Mouse (Mus musculus): Measurements from ENCODE around the gene Tmem129. TPM values are rescaled to one million over a fixed set of nuclear protein-coding genes. Genes with fewer than 3 reads are reported as not detected.

Gene Tmem129
- total RNA-seq, 2 experiments from 2014 or later = 26.8 to 28.0 TPM

DNA sequence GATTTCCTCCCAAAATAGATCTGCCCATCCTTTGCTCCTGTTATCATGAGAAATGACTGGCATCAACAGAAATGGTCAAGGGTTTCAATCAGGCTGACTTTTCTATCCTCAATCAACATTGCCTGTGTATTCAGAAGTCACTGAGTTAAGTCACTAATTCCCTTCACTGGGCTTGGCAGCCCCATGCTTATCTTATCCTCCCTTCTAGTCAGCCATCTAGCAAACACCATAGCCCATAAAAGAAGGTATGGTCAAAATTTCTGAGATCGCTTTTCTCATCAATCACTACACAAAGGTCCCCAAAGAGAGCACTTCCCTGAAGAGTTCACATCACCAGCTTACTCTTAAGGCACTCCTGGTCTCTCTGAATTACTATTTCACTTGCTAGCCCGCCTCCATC lies 7.2 kb downstream of the Tmem129 start:
- no peak for DNase-seq (ENCODE audit: low spot score in 2 of 2)

DNA sequence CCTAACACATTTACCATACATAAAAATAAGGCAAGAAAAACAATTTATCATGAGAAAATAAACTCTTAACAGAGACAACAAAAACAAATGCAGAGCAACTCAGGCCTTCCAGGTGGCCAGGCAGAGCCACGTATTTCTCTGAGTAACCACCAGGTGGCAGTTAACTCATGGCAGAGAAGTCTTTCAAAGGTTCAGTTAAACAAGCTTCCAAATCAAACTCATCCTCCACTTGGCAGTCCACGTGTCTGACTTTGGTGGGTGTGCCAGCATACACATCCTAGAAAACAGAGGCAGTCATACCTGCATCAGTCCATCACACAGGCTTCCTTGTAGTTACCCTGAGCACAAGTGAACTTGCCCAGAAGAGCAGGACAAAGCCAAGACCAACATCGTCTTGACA lies 17.6 kb downstream of the Tmem129 start:
- peak; percentile 54 to 55 for DNase-seq (ENCODE audit: low spot score in 2 of 2)

DNA sequence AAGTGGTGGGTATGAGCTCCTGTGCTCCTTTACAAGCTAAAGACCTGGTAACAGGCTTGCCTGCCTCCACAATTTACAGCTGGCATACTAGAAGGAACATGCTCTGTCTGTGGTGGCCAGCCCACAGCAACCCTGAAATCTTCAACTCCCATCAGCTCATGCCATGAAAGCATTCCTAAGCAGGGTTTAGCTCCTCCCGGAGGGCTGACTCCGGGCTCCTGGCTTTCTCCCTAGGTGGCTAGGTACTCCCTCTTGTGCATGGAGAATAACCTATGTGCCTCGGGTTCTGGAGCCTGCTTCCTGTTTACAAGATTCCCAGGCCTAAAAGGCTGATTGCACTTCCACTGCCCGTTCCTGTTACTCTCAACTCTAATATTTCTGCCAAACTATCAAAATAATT lies 19.4 kb downstream of the Tmem129 start:
- DNase-seq (ENCODE audit: low spot score in 2 of 2) = no peak

DNA sequence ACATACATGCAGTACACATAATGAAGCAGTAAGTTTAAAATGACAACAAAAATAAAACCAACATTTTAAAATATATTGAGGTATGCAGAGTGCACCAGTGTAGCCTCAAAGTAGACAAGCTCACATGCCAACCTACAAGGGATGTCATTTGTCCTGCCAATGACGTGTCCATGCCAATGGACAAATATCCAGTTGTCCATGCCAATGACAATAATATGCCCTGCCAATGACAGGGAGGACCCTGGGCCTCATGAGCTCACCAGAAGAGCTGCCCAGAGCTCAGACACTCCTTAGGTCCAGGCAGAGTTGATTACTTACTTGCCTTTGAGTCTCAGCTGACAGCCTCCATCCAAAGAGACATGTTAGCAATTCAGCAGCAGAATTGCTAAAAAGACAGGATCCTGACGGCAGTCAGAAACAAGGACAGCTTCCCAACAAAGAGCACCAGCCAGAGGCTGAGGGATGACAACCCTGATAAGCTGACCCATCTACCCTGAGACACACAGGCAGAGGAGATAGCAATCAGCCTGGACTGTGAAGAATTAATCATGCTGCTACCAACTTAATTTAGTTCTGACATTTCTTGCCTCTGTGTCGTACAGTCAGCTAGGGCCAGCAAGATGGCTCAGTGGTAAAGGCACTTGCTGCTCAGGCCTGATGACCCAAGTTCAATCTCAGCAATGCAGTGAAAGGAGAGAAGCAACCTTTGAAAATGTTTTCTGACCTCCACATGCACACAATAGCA lies 20.4 kb downstream of the Tmem129 start:
- DNase-seq (ENCODE audit: low spot score in 2 of 2) = no peak

DNA sequence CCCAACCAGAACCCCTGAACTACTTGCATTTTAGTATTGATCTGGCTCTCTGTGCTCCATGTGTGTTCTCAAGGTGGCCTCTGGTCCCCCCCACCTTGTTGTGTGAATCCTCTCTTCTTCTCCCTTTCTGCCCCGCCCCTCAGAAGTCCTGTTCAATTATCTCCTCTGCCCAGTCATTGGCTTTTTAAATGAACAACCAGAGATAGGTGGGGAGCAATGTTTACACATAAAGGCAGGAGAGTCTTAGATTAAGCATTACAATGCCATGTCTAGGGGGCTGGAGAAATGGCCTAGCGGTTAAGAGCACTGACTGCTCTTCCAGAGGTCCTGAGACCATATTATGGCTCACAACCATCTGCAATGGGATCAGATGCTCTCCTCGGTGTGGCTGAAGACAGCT lies 22.9 kb downstream of the Tmem129 start:
- no peak for DNase-seq (ENCODE audit: low spot score in 2 of 2)

DNA sequence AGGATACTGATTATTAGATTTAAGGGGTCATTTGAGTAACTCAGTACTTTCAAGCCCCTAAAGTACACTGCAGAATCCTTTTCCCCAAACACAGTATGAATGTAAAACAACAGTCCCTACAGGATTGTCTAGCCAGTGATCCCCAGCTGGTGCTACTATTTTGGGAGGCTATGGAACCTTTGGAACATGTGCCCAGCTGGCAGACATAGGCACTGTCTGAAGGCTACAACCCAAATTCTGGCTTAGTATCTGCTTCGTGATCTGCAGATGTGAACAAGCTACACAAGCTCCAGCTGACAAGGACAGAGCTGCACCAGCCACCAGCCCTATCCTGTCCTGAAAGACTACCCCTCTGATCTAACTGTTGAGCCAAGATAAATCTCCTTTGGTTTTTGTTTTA lies 25.7 kb downstream of the Tmem129 start:
- no peak for DNase-seq (ENCODE audit: low spot score in 2 of 2)

DNA sequence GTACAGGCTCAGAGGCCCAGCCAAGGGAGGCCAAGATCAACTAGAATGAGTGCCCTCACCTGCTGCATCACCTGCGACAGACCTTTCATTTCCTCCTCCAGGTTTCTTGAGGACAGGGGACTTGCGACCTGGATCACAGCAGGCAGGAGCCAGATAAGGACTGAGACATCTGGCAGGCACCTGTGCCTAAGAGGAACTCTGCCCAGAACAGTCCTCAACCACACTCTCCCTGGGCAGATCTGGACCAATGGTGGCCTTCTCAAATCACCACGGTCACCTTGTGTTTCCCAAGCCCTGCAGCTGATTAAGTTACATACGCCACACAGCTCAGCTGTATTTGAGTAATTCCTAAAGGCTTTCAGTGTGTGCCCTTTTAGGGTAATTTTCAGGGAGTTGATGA lies 27.6 kb downstream of the Tmem129 start:
- DNase-seq (ENCODE audit: low spot score in 2 of 2) = no peak

DNA sequence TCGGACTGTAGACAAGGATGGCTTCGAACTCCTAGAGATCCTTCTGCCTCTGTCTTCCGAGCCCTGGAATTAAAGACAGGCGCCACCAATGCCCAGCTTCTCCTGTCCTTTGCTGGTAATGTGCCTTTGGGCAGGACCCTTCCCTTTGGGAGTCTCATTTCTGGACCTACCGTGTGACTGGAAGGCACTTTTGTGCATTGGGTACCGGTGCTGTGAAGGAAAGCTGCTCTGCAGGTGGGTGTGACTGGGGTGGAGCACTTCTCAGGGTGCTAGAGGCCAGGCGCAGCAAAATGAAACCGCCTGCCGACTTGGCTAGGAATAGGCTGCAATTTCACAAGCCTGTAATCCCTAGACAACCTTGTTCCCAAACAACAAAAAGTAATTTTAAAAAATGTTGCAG lies 28.2 kb downstream of the Tmem129 start:
- DNase-seq (ENCODE audit: low spot score in 2 of 2) = peak in 1 of 2 experiments; percentile 30

DNA sequence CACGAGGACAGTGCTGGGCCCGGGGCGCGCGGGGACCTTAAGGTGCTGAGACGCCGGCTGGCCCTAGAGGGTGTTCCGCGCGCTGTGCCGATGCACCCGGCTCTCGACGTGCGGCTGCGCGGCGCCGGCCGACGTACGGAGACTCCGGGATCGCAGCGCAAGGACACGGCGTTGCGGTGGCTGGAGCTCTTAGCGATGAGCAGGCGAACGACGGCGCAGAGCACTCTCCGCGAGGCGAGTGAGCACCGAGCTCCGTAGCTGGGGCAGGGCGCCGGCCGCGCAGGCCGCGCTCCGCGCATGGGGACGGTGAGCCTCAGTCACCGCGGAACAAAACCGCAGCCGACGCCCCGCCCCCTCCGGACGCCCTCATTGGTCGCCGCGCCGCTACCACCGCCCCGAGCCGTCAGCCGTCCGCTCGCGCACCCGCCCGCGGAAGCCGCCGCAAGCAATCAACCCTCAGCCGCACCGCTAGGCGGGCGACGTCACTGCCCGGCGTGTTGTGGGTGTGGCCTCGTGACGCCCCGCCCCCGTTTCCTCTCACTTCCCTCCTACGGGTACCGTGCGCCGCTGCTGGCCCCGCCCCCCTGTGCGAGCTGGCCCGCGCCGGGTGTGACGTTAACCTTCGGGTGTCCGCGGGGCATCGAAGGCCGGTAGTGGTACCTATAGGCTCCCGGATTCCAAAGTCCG lies 28.8 kb downstream of the Tmem129 start, which contains the start of the genes Fam53a and Gm9903:
Gene Fam53a (minus strand): TSS at position 335 of the 687 bp plus-strand sequence.
Gene Gm9903 (plus strand): TSS at position 625 of the 687 bp plus-strand sequence.
- peak; percentile 100 for DNase-seq (ENCODE audit: low spot score in 2 of 2)

DNA sequence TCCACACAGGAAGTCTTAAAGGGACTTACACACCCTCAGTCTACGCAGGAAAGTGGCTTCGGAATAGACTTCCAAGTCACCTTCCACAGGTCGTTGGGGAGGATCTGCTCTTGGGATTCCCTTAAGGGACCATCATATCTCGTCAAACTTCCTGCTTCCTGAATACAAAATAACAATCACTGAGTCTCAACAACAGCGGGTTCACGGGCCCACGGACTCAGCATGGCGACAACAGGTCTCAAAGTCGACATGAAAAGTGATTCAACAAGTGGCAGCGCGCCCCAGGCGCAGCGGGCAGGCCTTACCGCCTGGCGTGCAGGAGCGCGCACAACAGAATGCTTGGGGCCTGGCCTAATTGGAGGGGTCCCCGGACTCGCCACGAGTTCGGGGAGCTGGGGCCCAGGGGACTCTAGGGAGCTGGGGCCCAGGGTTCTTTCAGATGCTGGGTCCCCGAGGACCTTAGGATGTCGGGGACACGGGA lies 29.4 kb downstream of the Tmem129 start:
- DNase-seq (ENCODE audit: low spot score in 2 of 2) = peak in 1 of 2 experiments; percentile 24

DNA sequence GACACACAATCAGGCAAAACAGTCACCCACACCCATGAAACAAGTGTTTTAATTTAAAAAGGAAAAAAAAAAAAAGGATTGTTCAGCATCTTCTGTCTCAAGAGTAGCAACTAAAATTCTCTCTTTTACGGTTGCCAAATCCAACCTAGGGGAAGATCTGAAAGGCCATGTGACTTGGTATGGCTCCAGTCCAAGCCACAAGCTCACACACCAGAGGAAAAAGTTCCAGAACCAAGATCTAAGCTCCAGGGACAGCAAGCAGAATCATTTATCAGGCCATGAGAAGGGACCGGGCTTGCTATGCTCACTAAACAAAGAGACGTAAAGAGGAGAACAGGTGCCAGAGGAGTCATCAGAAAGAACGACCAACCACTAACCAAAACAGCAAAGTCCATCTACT lies 30.2 kb downstream of the Tmem129 start:
- DNase-seq (ENCODE audit: low spot score in 2 of 2) = no peak

DNA sequence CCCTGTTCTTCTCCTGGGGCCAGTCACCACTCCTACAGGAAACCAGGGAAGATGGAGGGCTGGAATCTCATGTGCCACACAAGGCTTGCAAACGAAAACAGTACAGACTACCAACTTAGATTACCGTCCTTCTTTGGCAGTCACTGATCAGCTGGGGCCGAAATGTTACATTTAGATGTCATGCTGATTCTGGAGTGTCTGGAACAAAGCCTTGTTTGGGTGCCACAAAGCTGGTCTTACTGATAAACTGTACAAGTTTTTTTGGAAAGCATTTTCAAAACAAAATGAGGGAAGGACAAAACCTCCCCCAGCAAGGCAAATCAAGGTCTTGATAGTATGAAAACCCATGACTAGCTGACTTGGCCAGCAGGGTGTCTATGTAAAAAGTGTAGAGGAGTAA lies 34.5 kb downstream of the Tmem129 start:
- DNase-seq (ENCODE audit: low spot score in 2 of 2) = no peak

DNA sequence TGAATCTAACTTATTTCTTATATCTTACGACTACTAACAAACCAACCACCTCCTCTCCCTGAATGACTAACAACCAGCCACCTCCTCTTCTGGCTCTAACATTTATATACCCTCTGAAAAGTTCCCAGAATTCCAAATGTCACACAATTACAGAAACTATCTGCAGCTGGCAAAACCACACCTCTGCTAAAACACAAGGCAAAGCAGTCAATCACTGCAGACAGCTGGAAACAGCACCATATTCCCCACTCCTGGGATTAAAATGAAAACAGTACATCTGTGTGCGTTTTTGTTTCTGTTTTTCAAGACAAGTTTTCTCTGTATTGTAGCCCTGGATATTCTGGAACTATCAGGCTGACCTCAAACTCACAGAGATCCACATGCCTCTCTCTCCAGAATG lies 35.5 kb downstream of the Tmem129 start:
- DNase-seq (ENCODE audit: low spot score in 2 of 2) = no peak

DNA sequence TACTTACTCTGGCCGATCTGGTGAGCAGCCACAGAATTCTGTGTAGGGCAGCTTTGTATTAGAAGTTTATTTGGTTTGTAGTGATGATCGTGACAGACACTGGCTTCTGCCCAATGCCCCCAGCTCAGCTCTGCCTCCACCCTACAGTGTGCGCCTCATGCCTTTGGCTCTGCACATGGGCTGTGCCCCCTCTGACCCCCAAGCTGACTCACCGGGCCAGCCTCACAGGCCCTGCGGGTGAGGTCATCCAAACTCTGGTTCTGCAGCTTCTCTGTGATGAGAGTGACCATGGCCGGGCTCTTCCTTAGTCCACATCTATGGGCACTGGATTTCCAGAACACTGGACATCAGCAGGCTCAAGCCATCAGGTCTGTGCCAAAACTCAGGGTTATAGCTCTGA lies 43.8 kb downstream of the Tmem129 start:
- DNase-seq (ENCODE audit: low spot score in 2 of 2) = no peak

DNA sequence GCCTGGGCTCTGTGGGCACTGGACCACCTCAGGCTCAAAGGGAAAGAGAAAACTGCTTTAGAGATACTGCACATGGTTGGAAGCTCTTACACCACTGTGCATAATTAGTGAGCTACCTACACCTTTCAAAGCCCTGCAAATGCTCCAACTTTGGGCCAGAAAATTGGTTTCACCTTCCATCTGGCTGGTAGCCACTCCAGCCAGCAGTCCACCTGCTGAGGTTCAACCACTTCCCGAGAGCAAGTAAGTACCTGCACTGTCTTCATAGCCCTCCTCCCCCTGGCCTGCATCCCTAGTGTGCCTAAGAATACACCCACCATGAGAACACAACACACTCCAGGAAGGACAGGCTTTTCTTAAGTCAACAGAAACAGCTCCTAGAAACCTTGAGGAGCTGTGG lies 46.4 kb downstream of the Tmem129 start:
- DNase-seq (ENCODE audit: low spot score in 2 of 2) = no peak

DNA sequence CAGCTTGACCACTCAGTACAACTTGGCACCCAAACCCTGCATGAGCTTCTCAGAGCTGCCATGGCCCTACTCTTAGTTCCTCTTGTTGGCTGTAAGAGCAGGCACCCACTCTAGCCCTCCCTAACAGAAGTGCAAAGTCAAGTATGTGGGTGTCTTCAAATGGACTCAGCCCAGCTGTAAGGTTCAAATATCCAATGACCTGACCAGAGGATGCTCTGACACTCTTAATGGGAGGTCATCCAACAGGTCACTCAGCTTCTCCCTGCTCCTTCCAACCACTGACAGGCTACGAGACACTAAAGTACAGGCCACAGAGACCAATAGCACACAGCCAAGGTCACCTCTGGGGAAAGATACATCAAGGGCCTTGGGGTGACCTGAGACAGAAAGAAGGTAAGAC lies 49.0 kb downstream of the Tmem129 start:
- no peak for DNase-seq (ENCODE audit: low spot score in 2 of 2)

DNA sequence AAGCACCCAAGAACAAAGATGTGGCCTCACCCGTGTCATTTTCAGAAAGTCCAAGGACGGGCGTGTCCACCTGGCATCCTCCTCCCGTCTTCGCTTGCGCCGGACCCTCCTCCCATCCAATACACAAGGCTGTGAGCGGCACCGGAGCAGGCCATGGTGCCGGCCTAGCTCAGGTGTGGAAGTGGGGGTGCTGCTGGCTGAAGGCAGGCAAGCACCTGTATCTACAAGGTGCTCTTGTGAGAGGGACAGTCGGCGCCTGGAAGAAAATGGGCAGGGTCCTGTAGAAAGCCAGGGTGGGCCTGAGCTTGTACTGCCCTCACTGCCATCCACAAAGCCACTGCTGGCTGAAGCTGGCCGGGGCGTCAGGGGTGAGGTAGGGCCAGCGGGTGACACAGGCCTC lies 50.8 kb downstream of the Tmem129 start:
- DNase-seq (ENCODE audit: low spot score in 2 of 2) = no peak

DNA sequence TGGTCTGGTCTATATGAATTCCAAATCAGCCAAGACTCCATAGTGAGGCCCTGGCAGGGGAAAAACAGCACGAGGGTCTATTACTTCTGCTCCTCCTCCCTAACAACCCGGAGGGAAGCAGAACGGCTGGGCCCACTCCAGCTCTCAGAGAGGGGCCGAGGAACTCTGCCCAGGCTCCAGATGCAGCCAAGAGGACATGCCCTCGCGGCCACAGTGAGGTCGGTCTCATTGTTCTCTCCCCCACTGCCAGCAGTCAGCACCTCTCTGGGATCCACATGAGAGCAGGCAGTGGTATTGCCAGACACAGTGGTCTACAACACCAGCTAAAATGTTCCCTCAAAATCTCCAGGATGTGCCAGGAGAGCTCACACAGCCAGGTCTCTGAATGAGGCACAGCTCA lies 51.6 kb downstream of the Tmem129 start:
- DNase-seq (ENCODE audit: low spot score in 2 of 2) = no peak

DNA sequence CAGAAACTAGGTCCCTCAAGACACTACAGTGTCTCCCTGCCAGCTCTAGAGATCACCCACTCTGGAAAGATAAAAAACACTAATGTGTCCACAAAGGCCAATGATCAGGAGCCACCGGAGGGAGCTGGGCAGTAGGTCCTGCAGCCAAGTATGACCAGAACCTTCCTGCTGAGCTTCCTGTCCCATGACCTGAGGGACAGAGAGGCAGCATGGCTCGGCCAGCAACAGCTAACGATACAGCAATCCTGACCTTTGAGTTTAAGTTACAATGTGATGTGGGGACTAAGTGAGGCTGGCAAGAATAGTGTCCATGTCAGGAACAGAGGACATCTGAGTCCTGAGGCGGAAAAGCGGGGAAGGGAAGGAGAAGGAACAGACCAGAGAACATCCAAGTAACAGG lies 52.9 kb downstream of the Tmem129 start:
- no peak for DNase-seq (ENCODE audit: low spot score in 2 of 2)

Data from left cerebral cortex, adult 18-20 months (tissue).